Mouse (Mus musculus) heart, postnatal 0 days (tissue): ENCODE measurements at regions not wholly inside any gene's neighbourhood (a gene's known extent, or its start where the extent isn't known, plus 50 kb on each side); places are given as distances from the start of the nearest gene placed in this dataset.

Source experiments
- CTCF ChIP-seq: IDR thresholded peaks from 2 replicates; pipeline ENCODE4 v1.5.1; 2016; ENCODE audit warnings: antibody characterized with exemption, control low read depth, low read depth
- EP300 ChIP-seq: IDR thresholded peaks from 2 replicates; pipeline ENCODE4 v1.6.1; 2016; ENCODE audit warnings: antibody characterized with exemption, low read depth

GRCm38 (mm10) chr13:5408226-5408804 lies 453.0 kb upstream of the Klf6 start:
- no peak for TF ChIP-seq CTCF
- TF ChIP-seq EP300, result no peak
